Mouse (Mus musculus) embryonic facial prominence, embryonic 15.5 days (tissue): Measurements from ENCODE around the gene Tuba1b. TPM values are rescaled to one million over a fixed set of nuclear protein-coding genes. Genes with fewer than 3 reads are reported as not detected.

Experiments
- ATAC-seq: fragments of 200-750 bp; cut with Nextera tagmentation; 2 replicates; pipeline ENCODE4 v1.8.0; 2017; ENCODE audit warnings: low read depth, moderate TSS enrichment; ENCODE audit not compliant: insufficient number of reproducible peaks, low FRiP score, low TSS enrichment
- H3K27ac ChIP-seq: fragments of 300-500 bp; sonication (generic); replicated peaks from 2 replicates; pipeline ENCODE4 v1.5.1; 2015; ENCODE audit warnings: mild to moderate bottlenecking, inconsistent platforms
- H3K27me3 ChIP-seq: fragments of 300-500 bp; sonication (generic); 2 replicates; pipeline ENCODE4 v1.6.1; 2015; ENCODE audit warnings: inconsistent platforms
- H3K36me3 ChIP-seq: fragments of 300-500 bp; sonication (generic); 2 replicates; pipeline ENCODE4 v1.6.1; 2015; ENCODE audit warnings: mild to moderate bottlenecking, inconsistent platforms
- H3K4me1 ChIP-seq: fragments of 300-500 bp; sonication (generic); 2 replicates; pipeline ENCODE4 v1.6.1; 2015; ENCODE audit warnings: inconsistent platforms
- H3K4me2 ChIP-seq: fragments of 300-500 bp; sonication (generic); replicated peaks from 2 replicates; pipeline ENCODE4 v1.6.1; 2015; ENCODE audit warnings: mild to moderate bottlenecking, inconsistent platforms
- H3K4me3 ChIP-seq: fragments of 300-500 bp; sonication (generic); replicated peaks from 2 replicates; pipeline ENCODE4 v1.5.1; 2015; ENCODE audit warnings: mild to moderate bottlenecking, inconsistent platforms
- H3K9ac ChIP-seq: fragments of 300-500 bp; sonication (generic); 2 replicates; pipeline ENCODE4 v1.6.1; 2015; ENCODE audit warnings: inconsistent platforms
- H3K9me3 ChIP-seq: fragments of 300-500 bp; sonication (generic); replicated peaks from 2 replicates; pipeline ENCODE4 v1.6.1; 2016; ENCODE audit warnings: inconsistent platforms
- WGBS: fragments of 180-500 bp; shearing (Covaris S2); methylation state at CpG from one replicate; pipeline ENCODE4 v1.1.7; 2015; 5-methylcytosine and 5-hydroxymethylcytosine counted together
- polyA plus RNA-seq: library from polyadenylated mRNA; unstranded; fragments of >200 nt; fragmentation: Nextera tagmentation; extraction: Ambion mirVana; gene quantifications from 2 replicates; pipeline ENCODE4 v1.2.1, GENCODE M21; 2015

Tuba1b gene
- polyA plus RNA-seq, 1 experiment from 2014 or later = 1,514 TPM

DNA sequence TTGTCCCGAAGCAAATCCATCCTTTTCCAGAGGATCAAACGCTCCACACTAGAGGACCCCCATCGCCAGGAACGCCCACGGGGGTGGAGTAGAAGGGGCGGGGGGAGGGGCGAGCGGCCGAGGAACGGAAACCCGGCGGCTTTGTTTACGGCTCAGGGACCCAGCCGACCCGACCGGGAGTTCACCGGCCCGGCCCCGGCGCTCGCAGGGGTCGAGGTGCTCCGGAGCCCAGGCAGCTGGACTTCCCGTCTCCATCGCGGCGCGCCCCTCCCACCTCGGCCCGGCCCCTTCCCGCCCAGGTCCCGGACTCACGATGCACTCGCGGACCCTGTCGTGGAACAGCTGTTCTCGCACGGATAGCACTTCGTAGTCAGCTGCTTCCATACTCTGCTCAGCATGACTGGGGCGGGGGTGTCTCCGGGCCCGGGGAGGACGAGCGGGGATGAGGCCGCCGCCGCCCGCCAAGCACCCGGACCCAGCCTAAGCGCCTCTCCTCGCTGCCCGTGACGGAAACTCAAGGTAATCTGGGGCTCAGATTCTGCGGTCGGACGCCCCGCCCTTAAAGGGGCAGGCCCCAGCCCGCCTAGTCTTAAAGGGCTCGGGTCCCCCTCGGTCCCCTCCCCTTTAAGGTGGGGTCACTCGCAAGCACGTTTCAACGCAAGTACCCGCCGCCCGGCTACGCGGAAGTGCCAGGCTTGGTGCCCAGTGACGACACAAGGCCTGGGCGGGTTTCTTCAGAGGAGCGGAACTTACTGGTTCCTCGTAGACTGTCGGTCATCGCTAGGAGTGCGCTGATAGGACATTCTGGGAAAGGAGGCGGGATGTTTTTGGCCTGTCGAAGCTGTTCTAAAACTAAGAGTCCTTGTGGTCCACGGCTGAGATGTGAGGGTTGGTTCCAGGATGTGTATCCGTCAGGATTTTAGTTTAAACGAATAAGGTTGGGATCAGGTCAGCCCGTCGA, 16.5 kb downstream of the Tuba1b start, which contains the start of gene Lmbr1l:
Gene Lmbr1l, minus strand, starts transcription at position 694 of the 961 bp plus-strand sequence.
- no peaks in the 10 kb centered on the region for H3K27me3 ChIP-seq
- no peaks in the 10 kb centered on the region for H3K9me3 ChIP-seq
- under 1% methylated on average over 81 of the region's 82 CpGs for WGBS
- ATAC-seq = peak; percentile 99
- peak within 1 kb of the TSS; percentile 89 for H3K4me3 ChIP-seq
- H3K27ac ChIP-seq = peak within 1 kb of the TSS; percentile 97
- H3K36me3 ChIP-seq = peaks cover 12% of the 10 kb centered on the region
- peak within 1 kb of the TSS; percentile 85 for H3K9ac ChIP-seq
- peaks cover 26% of the 10 kb centered on the region for H3K4me1 ChIP-seq
- H3K4me2 ChIP-seq = peak within 1 kb of the TSS; percentile 74

DNA sequence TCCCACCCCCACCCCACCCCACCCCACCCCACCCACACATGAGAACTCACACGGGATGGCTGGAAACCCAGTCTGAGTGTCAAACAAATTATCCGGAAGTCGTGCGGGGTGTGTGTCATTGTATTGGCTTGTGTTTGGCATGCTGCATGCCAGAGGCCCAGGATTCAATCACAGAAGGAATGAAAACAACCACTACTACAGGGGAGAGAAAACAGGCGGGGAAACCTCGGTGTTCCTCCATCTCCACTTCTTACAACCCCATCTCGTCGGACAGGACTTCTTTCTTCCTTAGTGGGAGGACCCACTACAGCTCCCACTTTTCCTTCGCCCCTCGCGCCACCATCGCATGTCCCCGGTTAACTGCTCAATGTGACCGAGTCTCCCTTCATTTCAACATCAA, 17.3 kb downstream of the Tuba1b start:
- WGBS = under 1% methylated on average over 14 of the region's 14 CpGs
- H3K27ac ChIP-seq = peak overlapping the region; percentile 97
- H3K27me3 ChIP-seq = no peaks in the 10 kb centered on the region
- ATAC-seq = no peak
- H3K9me3 ChIP-seq = no peaks in the 10 kb centered on the region
- peaks cover 19% of the 10 kb centered on the region for H3K36me3 ChIP-seq
- peak overlapping the region; percentile 74 for H3K4me2 ChIP-seq
- H3K9ac ChIP-seq = peak overlapping the region; percentile 85
- peak overlapping the region; percentile 89 for H3K4me3 ChIP-seq
- H3K4me1 ChIP-seq = peaks cover 26% of the 10 kb centered on the region

DNA sequence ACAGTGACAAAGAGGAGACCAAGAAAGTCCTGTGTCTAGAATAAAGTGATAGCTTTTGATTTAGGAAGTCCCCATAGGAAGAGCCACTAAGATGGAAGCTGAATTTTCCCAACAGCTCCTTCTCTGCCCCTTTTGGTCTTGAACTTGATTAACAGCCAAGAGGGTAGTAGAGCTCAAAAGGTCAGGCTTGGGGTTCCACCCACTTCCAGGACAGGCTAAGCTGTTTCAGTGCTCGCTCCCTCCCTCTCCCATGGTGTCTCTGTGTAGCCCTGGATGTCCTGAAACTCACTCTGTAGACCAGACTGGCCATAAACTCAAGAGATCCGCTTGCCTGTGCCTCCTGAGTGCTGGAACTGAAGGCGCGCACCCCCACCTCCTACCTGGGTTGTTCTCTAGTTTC, 18.3 kb downstream of the Tuba1b start:
- H3K36me3 ChIP-seq = peaks cover 30% of the 10 kb centered on the region
- no peak for ATAC-seq
- no peak overlapping the region for H3K9ac ChIP-seq
- no peak overlapping the region for H3K27ac ChIP-seq
- H3K4me3 ChIP-seq = peak overlapping the region; percentile 89; the same call in 1 of the 2 replicates
- H3K4me1 ChIP-seq = peaks cover 26% of the 10 kb centered on the region
- H3K4me2 ChIP-seq = peak overlapping the region; percentile 74
- no peaks in the 10 kb centered on the region for H3K27me3 ChIP-seq
- 91% methylated on average over 4 of the region's 4 CpGs for whole genome bisulfite sequencing
- H3K9me3 ChIP-seq = no peaks in the 10 kb centered on the region

DNA sequence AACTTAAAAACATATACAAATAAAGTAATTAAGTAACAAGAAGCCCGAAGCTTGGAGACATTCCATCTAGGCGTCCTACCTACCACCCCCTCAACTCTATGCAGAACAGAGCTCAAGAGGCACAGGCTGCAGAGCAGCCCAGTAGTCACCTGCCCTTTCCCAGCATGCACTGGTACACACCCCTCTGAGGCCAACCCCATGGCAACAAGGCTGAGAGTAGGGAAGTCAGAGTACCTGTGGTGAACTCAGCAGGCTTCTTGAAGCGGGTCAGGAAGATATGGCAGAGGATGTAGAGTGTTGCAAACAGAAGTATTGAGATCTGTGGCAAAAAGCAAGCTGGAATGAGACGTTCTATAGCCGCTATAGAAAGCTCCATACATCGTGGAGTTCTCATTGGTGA, 19.5 kb downstream of the Tuba1b start:
- 94% methylated on average over 6 of the region's 6 CpGs for WGBS
- no peaks in the 10 kb centered on the region for H3K27me3 ChIP-seq
- H3K27ac ChIP-seq = no peak overlapping the region
- no peak overlapping the region for H3K9ac ChIP-seq
- no peak overlapping the region for H3K4me2 ChIP-seq
- no peak for ATAC-seq
- peaks cover 41% of the 10 kb centered on the region for H3K36me3 ChIP-seq
- no peaks in the 10 kb centered on the region for H3K9me3 ChIP-seq
- H3K4me3 ChIP-seq = no peak overlapping the region
- H3K4me1 ChIP-seq = peaks cover 26% of the 10 kb centered on the region

DNA sequence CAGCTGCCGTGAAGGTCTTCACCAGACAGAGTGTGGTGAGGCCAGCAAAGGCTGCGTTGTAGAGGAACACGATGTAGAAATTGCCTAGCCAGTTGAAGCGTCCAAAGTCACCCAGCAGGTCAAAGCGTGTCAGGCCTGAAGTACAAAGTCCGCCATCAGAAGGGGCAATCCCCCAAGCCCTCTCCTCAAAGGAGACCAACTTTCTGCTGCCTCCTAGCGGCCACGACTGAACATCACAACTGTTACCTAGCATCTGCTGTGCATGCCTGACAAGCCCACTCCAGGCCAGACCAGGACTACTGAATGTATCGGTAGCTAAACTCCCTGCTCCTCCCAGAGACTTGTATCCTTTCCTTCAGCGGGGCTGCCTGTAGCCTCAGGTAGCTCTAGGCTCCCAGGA, 29.7 kb downstream of the Tuba1b start:
- no peaks in the 10 kb centered on the region for H3K9me3 ChIP-seq
- no peak overlapping the region for H3K4me2 ChIP-seq
- no peak; the same call in 1 of the 2 replicates for ATAC-seq
- H3K27me3 ChIP-seq = 0 out of 2 replicates have a peak, but pooled peaks cover 8% of the 10 kb centered on the region
- H3K4me3 ChIP-seq = no peak overlapping the region
- no peaks in the 10 kb centered on the region for H3K4me1 ChIP-seq
- H3K36me3 ChIP-seq = peaks cover 63% of the 10 kb centered on the region
- H3K27ac ChIP-seq = no peak overlapping the region
- H3K9ac ChIP-seq = no peak overlapping the region
- WGBS = 31% methylated on average over 10 of the region's 10 CpGs

DNA sequence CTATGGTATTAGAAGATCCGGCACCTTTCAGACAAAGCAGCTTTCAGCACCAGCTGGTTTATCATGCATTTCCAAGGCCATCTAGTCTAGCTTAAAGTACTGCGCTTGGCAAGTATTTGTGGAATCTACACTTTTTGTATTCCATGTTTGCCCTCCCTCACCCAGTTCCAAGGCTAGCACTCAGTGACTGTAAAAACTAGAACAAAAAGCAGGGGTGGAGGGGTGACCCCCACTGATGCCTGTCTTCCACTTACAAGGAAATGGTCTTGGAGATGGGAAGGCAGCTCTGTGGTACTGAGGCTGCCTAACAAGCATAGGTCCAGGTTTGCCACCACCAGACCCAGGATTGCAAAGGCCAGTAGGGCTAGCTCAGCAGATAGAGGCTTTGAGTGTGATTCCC, 31.8 kb downstream of the Tuba1b start:
- WGBS = 90% methylated on average over 2 of the region's 2 CpGs
- H3K36me3 ChIP-seq = peaks cover 42% of the 10 kb centered on the region
- no peak for ATAC-seq

DNA sequence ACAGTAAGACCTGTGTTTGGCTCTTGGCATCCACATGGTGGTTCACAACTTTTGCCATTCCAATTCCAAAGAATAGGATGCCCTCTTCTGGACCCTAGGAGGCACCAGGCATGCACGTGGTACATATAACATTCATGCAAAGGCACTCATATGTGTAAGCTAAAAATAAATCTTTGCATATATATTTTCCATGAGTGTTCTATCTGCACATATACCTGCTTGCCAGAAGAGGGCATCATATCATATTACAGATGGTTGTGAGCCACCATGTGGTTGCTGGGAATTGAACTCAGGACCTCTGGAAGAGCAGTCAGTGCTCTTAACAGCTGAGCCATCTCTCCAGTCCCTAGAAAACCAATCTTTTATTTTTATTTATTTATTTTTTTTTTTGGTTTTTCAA, 32.8 kb downstream of the Tuba1b start:
- no peak for ATAC-seq
- Histone ChIP-seq H3K4me3 (no peak overlapping the region), H3K4me1 (peaks cover 14% of the 10 kb centered on the region), H3K9me3 (no peaks in the 10 kb centered on the region), H3K9ac (no peak overlapping the region), H3K36me3 (peaks cover 33% of the 10 kb centered on the region), H3K27ac (no peak overlapping the region), H3K27me3 (peaks cover 39% of the 10 kb centered on the region), H3K4me2 (no peak overlapping the region)
- 51% methylated on average over 1 of the region's 1 CpGs for WGBS

More for the DNA sequence above, 31.8 kb downstream of the Tuba1b start:
- H3K27ac ChIP-seq = no peak overlapping the region
- H3K9ac ChIP-seq = no peak overlapping the region
- peaks cover 11% of the 10 kb centered on the region for H3K4me1 ChIP-seq
- H3K4me2 ChIP-seq = no peak overlapping the region
- no peak overlapping the region for H3K4me3 ChIP-seq
- no peaks in the 10 kb centered on the region for H3K9me3 ChIP-seq
- peaks cover 29% of the 10 kb centered on the region for H3K27me3 ChIP-seq

DNA sequence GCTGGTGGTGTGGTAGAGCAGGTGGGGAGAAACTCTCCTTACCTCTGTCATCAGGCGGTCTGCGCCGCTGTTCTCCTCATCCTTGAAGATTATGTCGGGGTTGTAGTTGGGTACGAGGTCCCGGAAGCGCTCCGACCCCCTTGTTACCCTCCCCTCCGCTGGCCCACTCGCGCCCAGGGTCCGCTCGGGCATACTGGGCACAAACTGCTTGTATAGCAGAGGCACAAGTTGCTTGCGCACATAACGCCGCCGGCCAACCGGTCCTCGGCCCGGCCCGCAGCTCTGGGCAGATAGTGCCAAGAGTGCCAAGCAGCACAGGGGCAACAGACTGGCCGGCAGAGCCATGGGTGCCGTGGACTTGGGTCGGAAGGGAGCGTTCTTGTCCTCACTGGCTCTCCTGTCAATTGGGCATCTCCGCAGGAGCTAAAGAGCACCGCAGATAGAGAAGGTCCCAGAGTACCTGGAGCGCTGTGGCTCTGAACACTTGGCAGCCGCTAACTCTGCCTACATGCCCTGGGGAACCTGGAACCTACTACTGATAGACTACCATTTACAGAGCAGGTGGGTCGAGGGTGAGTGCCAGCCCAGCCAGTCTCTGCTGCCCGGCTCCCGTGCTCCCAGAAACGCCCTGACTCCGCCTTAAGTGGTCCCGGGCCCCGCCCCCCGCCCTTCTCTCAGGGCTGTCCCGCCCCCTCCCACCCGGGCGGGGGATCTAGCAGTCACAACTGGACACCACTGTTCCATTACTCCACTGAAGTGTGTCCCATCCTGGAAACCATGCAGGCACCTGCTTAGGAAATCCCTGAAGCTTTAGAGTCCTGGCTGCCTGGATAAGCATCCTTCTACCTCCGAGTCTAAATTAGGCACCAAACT, 36.2 kb downstream of the Tuba1b start, which contains the start of gene Dhh:
Gene Dhh, minus strand, starts transcription at position 613 of the 873 bp plus-strand sequence.
- Histone ChIP-seq H3K27me3 (peaks cover 72% of the 10 kb centered on the region), H3K36me3 (0 out of 2 replicates have a peak, but pooled peaks cover 5% of the 10 kb centered on the region), H3K9me3 (no peaks in the 10 kb centered on the region), H3K4me1 (peaks cover 44% of the 10 kb centered on the region), H3K4me2 (peak within 1 kb of the TSS; percentile 40), H3K27ac (no peak within 1 kb of the TSS), H3K4me3 (peak within 1 kb of the TSS; percentile 25), H3K9ac (no peak within 1 kb of the TSS)
- WGBS = under 1% methylated on average over 41 of the region's 41 CpGs
- no peak for ATAC-seq

DNA sequence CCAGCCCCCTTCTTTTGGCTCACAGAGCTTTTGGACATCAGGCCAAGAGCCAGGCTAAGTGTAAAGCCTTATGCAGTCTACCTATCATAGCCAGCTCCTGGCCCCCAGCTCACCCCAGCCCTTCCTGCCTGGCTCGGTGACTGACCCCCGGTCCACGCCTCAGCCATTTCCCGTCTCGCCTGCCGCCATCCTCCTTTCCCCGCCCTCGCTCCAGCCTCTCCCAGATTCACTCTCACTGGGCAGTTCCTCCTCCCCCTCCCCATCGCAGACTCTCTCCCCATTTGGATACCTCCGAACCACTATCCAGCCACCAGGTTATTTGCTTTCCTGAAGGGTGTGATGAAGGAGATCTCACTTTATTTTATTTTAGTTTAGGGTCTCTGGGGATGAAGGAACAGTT, 36.9 kb downstream of the Tuba1b start:
- Histone ChIP-seq H3K4me2 (peak overlapping the region; percentile 40; the same call in 1 of the 2 replicates), H3K27me3 (peaks cover 79% of the 10 kb centered on the region), H3K36me3 (no peaks in the 10 kb centered on the region), H3K4me3 (peak overlapping the region; percentile 25; the same call in 1 of the 2 replicates), H3K4me1 (peaks cover 44% of the 10 kb centered on the region), H3K9ac (no peak overlapping the region), H3K9me3 (no peaks in the 10 kb centered on the region), H3K27ac (no peak overlapping the region)
- WGBS = 6% methylated on average over 10 of the region's 10 CpGs
- no peak for ATAC-seq

DNA sequence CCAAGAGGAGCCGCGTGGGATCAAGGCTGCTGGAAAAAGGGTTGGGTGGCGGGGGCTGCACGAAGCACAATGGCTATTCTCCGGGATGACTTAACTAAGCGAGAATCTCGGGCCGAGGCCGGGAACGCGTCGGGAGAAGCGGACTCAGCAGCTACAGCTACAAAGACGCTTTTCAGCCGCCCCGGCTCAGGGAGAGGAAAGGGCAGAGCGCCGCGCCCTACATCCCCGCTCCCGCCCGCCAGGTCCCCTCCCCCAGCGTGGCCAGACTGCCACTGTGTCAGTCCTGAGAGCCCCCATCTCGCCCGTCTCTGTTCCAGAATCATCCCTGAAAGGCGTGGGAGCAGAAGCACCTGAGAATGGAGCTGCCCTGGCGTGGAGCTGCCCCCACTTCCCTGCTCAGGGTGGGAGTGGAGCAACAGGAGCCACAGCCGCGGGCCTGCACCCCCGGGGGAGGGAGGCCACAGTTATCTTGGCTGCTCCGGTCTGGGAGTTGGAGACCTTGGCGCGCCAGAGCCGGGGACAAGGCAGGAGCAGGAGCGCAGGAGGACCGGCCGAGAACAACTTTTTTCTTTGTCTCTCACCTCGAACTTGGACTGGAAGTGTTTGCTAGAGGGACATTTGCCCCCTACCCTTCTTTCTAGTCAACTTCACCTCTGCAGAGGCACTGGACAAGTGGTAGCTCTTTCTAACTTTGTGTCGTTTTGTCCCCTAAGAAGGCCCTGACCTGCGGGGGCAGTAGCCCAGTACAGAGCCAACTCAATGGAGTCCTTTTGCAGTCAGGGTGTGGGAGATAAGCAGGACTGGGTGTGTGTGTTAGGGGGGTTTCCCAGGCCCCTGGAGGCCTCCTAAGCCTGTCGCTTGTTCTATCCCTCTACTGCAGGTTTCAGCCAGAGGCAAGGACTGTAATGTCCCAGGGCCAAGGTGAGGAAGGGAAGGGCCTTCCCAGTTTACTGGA, 38.5 kb downstream of the Tuba1b start:
- no peaks in the 10 kb centered on the region for H3K9me3 ChIP-seq
- no peak; the same call in 1 of the 2 replicates for ATAC-seq
- peak overlapping the region; percentile 48 for H3K4me2 ChIP-seq
- H3K4me3 ChIP-seq = peak overlapping the region; percentile 53
- no peak overlapping the region for H3K9ac ChIP-seq
- 0 out of 2 replicates have a peak overlapping the region, but pooled peaks have one; percentile 11 for H3K27ac ChIP-seq
- 6% methylated on average over 41 of the region's 41 CpGs for WGBS
- H3K27me3 ChIP-seq = peaks cover 90% of the 10 kb centered on the region
- peaks cover 48% of the 10 kb centered on the region for H3K4me1 ChIP-seq
- no peaks in the 10 kb centered on the region for H3K36me3 ChIP-seq
